Mouse (Mus musculus) testis, adult 2 months (tissue): ENCODE measurements around the gene Prdm5.

Experiments used
- CTCF ChIP-seq: fragments of 200-500 bp; IDR thresholded peaks from 2 replicates; pipeline ENCODE4 v1.5.1; 2012; ENCODE audit warnings: low read depth, mild to moderate bottlenecking, inconsistent platforms, low read length, moderate library complexity; ENCODE audit not compliant: control insufficient read depth, insufficient read depth, insufficient replicate concordance
- POLR2A ChIP-seq: fragments of 200-500 bp; IDR thresholded peaks from 2 replicates; pipeline ENCODE4 v1.6.1; 2012; ENCODE audit warnings: low read depth, mild to moderate bottlenecking, inconsistent platforms, low read length, moderate library complexity; ENCODE audit not compliant: control insufficient read depth

DNA sequence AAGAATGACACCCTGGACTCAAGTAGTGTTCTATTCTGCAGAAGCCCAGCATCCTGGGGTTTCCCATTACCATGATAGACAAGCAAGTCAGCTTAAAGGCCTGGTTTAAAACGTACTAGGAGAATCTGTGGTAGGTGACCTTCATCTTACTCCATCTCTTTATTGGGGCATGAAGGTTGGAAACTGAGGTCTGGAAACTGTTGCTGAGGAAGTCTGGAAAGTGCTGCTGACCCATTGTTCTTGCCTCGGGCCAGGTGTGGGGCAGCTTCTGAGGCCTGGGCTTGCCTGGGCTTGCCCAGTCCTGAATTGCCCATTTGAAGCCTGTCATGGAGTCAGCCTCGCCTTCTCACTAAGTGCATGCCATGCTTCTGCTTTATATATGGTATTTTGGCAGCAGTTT is 17.8 kb downstream of the Prdm5 start:
- TF ChIP-seq CTCF (no peak), POLR2A (no peak)
